Mouse (Mus musculus) ES-E14 (cell line): ENCODE measurements around the gene Tfb1m.

Source experiments
- CHD2 ChIP-seq: IDR thresholded peaks from 2 replicates; pipeline ENCODE4 v1.6.1; 2014; ENCODE audit warnings: mild to moderate bottlenecking, low read depth, low read length, inconsistent platforms
- HCFC1 ChIP-seq: IDR thresholded peaks from 2 replicates; pipeline ENCODE4 v1.6.1; 2012; ENCODE audit warnings: low read length, inconsistent platforms, borderline replicate concordance; ENCODE audit not compliant: insufficient read depth
- ZC3H11A ChIP-seq: IDR thresholded peaks from 2 replicates; pipeline ENCODE4 v1.6.1; 2012; ENCODE audit warnings: low read depth, mild to moderate bottlenecking, inconsistent platforms, low read length, borderline replicate concordance
- ZNF384 ChIP-seq: IDR thresholded peaks from 2 replicates; pipeline ENCODE4 v1.6.1; 2012; ENCODE audit warnings: low read depth, low read length, inconsistent platforms

DNA sequence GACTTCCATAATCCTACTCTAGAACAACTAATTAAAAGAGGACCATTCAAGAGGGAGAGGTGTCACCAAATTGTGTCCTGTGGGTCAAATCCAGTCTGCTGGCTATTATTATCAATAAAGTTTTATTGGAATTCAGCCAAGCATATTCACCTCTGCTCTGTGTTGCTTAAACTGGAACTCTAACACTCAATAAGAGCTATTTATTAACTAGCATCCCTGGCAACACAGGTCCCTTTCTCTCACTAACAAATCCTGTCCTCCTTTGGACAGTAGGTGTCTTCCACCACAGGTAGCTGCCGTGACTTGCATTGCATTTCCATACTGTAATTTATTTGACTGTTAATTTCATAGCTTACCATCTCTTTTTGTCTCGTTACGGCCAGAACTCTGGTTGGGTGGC is 61.5 kb downstream of the Tfb1m start:
- no peak for TF ChIP-seq ZC3H11A
- TF ChIP-seq CHD2: no peak
- no peak for TF ChIP-seq ZNF384
- TF ChIP-seq HCFC1: no peak
